Mouse (Mus musculus) small intestine, adult 2 months (tissue): ENCODE measurements around the gene AU040320.

Experiments
- CTCF ChIP-seq: fragments of 200-500 bp; IDR thresholded peaks from 2 replicates; pipeline ENCODE4 v1.5.1; 2012; ENCODE audit warnings: low read depth, mild to moderate bottlenecking, control low read depth, inconsistent platforms, low read length, moderate library complexity, mixed read lengths; ENCODE audit not compliant: insufficient replicate concordance, insufficient read length; ENCODE audit errors: extremely low read depth
- POLR2A ChIP-seq: fragments of 200-500 bp; IDR thresholded peaks from 2 replicates; pipeline ENCODE4 v1.6.1; 2012; ENCODE audit warnings: low read depth, mild to moderate bottlenecking, control low read depth, inconsistent platforms, low read length, moderate library complexity

DNA sequence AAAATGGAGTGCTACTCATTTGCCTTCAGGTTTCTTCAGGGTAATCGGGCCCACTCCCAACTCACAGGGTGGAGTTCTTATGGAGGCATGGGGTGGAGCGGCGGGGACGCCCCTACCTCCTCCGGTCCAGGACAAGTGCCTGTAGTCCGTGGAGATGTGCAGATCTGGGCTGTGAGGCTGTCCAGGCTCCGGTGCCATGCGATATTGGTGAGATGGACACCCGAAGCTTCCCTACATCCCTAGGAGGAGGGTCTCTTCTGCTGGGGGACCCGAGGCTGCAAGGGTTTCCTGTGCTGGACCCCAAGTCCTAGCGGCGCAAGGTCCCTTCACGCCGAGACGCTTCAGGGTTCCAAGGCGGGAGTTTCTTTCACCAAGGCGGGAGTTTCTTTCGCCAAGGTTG, 21.2 kb upstream of the AU040320 start:
- TF ChIP-seq CTCF: no peak
- no peak for TF ChIP-seq POLR2A
